Mouse (Mus musculus) neural tube, embryonic 12.5 days (tissue): ENCODE results near the gene Mpv17l2. TPM values are rescaled to one million over a fixed set of nuclear protein-coding genes. Genes with fewer than 3 reads are reported as not detected.

ENCODE experiments used
- ATAC-seq: fragments of 200-750 bp; cut with Nextera tagmentation; 2 replicates; pipeline ENCODE4 v1.8.0; 2017; ENCODE audit warnings: low read depth, mild to moderate bottlenecking, moderate TSS enrichment, moderate library complexity; ENCODE audit not compliant: low FRiP score
- H3K27ac ChIP-seq: fragments of 300-500 bp; sonication (generic); 2 replicates; pipeline ENCODE4 v1.5.1; 2016
- H3K27me3 ChIP-seq: fragments of 300-500 bp; sonication (generic); replicated peaks from 2 replicates; pipeline ENCODE4 v1.6.1; 2016; ENCODE audit warnings: mild to moderate bottlenecking
- H3K36me3 ChIP-seq: fragments of 300-500 bp; sonication (generic); 2 replicates; pipeline ENCODE4 v1.6.1; 2016; ENCODE audit warnings: mild to moderate bottlenecking
- H3K4me1 ChIP-seq: fragments of 300-500 bp; sonication (generic); 2 replicates; pipeline ENCODE4 v1.6.1; 2016
- H3K4me2 ChIP-seq: fragments of 300-500 bp; sonication (generic); replicated peaks from 2 replicates; pipeline ENCODE4 v1.6.1; 2016; ENCODE audit warnings: mild to moderate bottlenecking
- H3K4me3 ChIP-seq: fragments of 300-500 bp; sonication (generic); 2 replicates; pipeline ENCODE4 v1.5.1; 2016
- H3K9ac ChIP-seq: fragments of 300-500 bp; sonication (generic); 2 replicates; pipeline ENCODE4 v1.6.1; 2016; ENCODE audit warnings: mild to moderate bottlenecking
- H3K9me3 ChIP-seq: fragments of 300-500 bp; sonication (generic); 2 replicates; pipeline ENCODE4 v1.6.1; 2016; ENCODE audit warnings: mild to moderate bottlenecking
- WGBS: fragments of 180-500 bp; shearing (Covaris S2); methylation state at CpG from one replicate; pipeline ENCODE4 v1.1.7; 2016; 5-methylcytosine and 5-hydroxymethylcytosine counted together
- polyA plus RNA-seq: library from polyadenylated mRNA; unstranded; fragments of >200 nt; fragmentation: Nextera tagmentation; extraction: Ambion mirVana; gene quantifications from 2 replicates; pipeline ENCODE4 v1.2.1, GENCODE M21; 2016

Gene Mpv17l2
- polyA plus RNA-seq, 1 experiment from 2014 or later, result 51.2 TPM

- Histone ChIP-seq H3K4me3 (no peak overlapping the region), H3K9ac (no peak overlapping the region), H3K27ac (no peak overlapping the region), H3K4me1 (peaks cover 38% of the 10 kb centered on the region), H3K9me3 (no peaks in the 10 kb centered on the region), H3K36me3 (peaks cover 12% of the 10 kb centered on the region), H3K4me2 (no peak overlapping the region), H3K27me3 (peaks cover 2% of the 10 kb centered on the region; the same call in 1 of the 2 replicates)
- ATAC-seq, result no peak
- 4% methylated on average over 3 of the region's 3 CpGs for WGBS
These were observed 2.6 kb upstream of the Mpv17l2 start for GRCm38 (mm10) chr8:70763354-70763753.

GRCm38 (mm10) chr8:70762118-70762517 lies 1.4 kb upstream of the Mpv17l2 start:
- Histone ChIP-seq H3K4me2 (no peak overlapping the region), H3K9ac (no peak overlapping the region), H3K36me3 (peaks cover 13% of the 10 kb centered on the region), H3K27me3 (no peaks in the 10 kb centered on the region), H3K4me1 (peaks cover 47% of the 10 kb centered on the region), H3K9me3 (no peaks in the 10 kb centered on the region), H3K4me3 (no peak overlapping the region), H3K27ac (no peak overlapping the region)
- no peak for ATAC-seq
- WGBS, result 76% methylated on average over 1 of the region's 1 CpGs

- Histone ChIP-seq H3K4me3 (peak overlapping the region; percentile 70), H3K9ac (peak overlapping the region; percentile 80), H3K9me3 (no peaks in the 10 kb centered on the region), H3K4me1 (peaks cover 43% of the 10 kb centered on the region), H3K36me3 (peaks cover 25% of the 10 kb centered on the region), H3K27ac (peak overlapping the region; percentile 72), H3K4me2 (peak overlapping the region; percentile 98), H3K27me3 (no peaks in the 10 kb centered on the region)
- 2% methylated on average over 22 of the region's 22 CpGs for WGBS
- ATAC-seq, result peak; percentile 33
These were observed 396 bp downstream of the Mpv17l2 start for GRCm38 (mm10) chr8:70760350-70760749.

GRCm38 (mm10) chr8:70758616-70759561 lies 1.9 kb downstream of the Mpv17l2 start:
- Histone ChIP-seq H3K9ac (no peak overlapping the region), H3K4me2 (peak overlapping the region; percentile 98), H3K4me3 (no peak overlapping the region), H3K27ac (no peak overlapping the region), H3K36me3 (peaks cover 25% of the 10 kb centered on the region), H3K4me1 (peaks cover 49% of the 10 kb centered on the region), H3K9me3 (no peaks in the 10 kb centered on the region), H3K27me3 (no peaks in the 10 kb centered on the region)
- WGBS, result 72% methylated on average over 19 of the region's 19 CpGs
- ATAC-seq, result no peak

- H3K4me1 ChIP-seq, result peaks cover 51% of the 10 kb centered on the region
- WGBS, result 78% methylated on average over 7 of the region's 7 CpGs
- peaks cover 25% of the 10 kb centered on the region for H3K36me3 ChIP-seq
- H3K27me3 ChIP-seq, result no peaks in the 10 kb centered on the region
- H3K4me2 ChIP-seq, result no peak overlapping the region
- H3K9me3 ChIP-seq, result no peaks in the 10 kb centered on the region
- no peak overlapping the region for H3K9ac ChIP-seq
- H3K4me3 ChIP-seq, result no peak overlapping the region
- ATAC-seq, result no peak
- H3K27ac ChIP-seq, result no peak overlapping the region
These were observed 2.5 kb downstream of the Mpv17l2 start for GRCm38 (mm10) chr8:70758308-70758615.

GRCm38 (mm10) chr8:70757523-70758307 lies 3.0 kb downstream of the Mpv17l2 start:
- H3K4me3 ChIP-seq, result no peak overlapping the region
- H3K27ac ChIP-seq, result no peak overlapping the region
- H3K27me3 ChIP-seq, result no peaks in the 10 kb centered on the region
- H3K4me1 ChIP-seq, result peaks cover 53% of the 10 kb centered on the region
- H3K36me3 ChIP-seq, result peaks cover 25% of the 10 kb centered on the region
- no peaks in the 10 kb centered on the region for H3K9me3 ChIP-seq
- no peak overlapping the region for H3K9ac ChIP-seq
- no peak for ATAC-seq
- 65% methylated on average over 22 of the region's 22 CpGs for WGBS
- no peak overlapping the region for H3K4me2 ChIP-seq

GRCm38 (mm10) chr8:70756476-70757040 lies 4.2 kb downstream of the Mpv17l2 start:
- Histone ChIP-seq H3K36me3 (peaks cover 25% of the 10 kb centered on the region), H3K9me3 (no peaks in the 10 kb centered on the region), H3K4me2 (no peak overlapping the region; the same call in 1 of the 2 replicates), H3K9ac (no peak overlapping the region), H3K4me1 (peaks cover 53% of the 10 kb centered on the region), H3K27ac (no peak overlapping the region), H3K27me3 (no peaks in the 10 kb centered on the region), H3K4me3 (no peak overlapping the region)
- no peak for ATAC-seq
- 92% methylated on average over 6 of the region's 6 CpGs for WGBS

- Histone ChIP-seq H3K27me3 (no peaks in the 10 kb centered on the region), H3K4me2 (peak overlapping the region; percentile 95), H3K36me3 (peaks cover 25% of the 10 kb centered on the region), H3K9me3 (no peaks in the 10 kb centered on the region), H3K27ac (no peak overlapping the region), H3K9ac (peak overlapping the region; percentile 86), H3K4me1 (peaks cover 50% of the 10 kb centered on the region), H3K4me3 (peak overlapping the region; percentile 71)
- ATAC-seq, result no peak
- WGBS, result 84% methylated on average over 24 of the region's 24 CpGs
These were observed 4.9 kb downstream of the Mpv17l2 start for GRCm38 (mm10) chr8:70755661-70756475.

GRCm38 (mm10) chr8:70754871-70755660 lies 5.7 kb downstream of the Mpv17l2 start:
- H3K9me3 ChIP-seq, result no peaks in the 10 kb centered on the region
- H3K27me3 ChIP-seq, result no peaks in the 10 kb centered on the region
- WGBS, result 16% methylated on average over 50 of the region's 50 CpGs
- peak overlapping the region; percentile 86 for H3K9ac ChIP-seq
- H3K36me3 ChIP-seq, result peaks cover 25% of the 10 kb centered on the region
- peaks cover 46% of the 10 kb centered on the region for H3K4me1 ChIP-seq
- peak overlapping the region; percentile 95 for H3K4me2 ChIP-seq
- ATAC-seq, result peak; percentile 49
- H3K4me3 ChIP-seq, result peak overlapping the region; percentile 71
- H3K27ac ChIP-seq, result peak overlapping the region; percentile 75

- peaks cover 25% of the 10 kb centered on the region for H3K36me3 ChIP-seq
- H3K9ac ChIP-seq, result peak within 1 kb of the TSS; percentile 86
- H3K27ac ChIP-seq, result peak within 1 kb of the TSS; percentile 75
- H3K9me3 ChIP-seq, result no peaks in the 10 kb centered on the region
- peaks cover 38% of the 10 kb centered on the region for H3K4me1 ChIP-seq
- H3K4me2 ChIP-seq, result peak within 1 kb of the TSS; percentile 95
- peak; percentile 98 for ATAC-seq
- H3K27me3 ChIP-seq, result 0 out of 2 replicates have a peak, but pooled peaks cover under 1% of the 10 kb centered on the region
- 8% methylated on average over 37 of the region's 37 CpGs for WGBS
- peak within 1 kb of the TSS; percentile 71 for H3K4me3 ChIP-seq
These were observed 6.5 kb downstream of the Mpv17l2 start, which contains the start of gene Rab3a for GRCm38 (mm10) chr8:70754043-70754870. Gene Rab3a, plus strand, starts transcription at chr8:70754679.
